Mouse (Mus musculus) ES-E14 (cell line): ENCODE data around the gene Pak6.

Source experiments
- CHD2 ChIP-seq: IDR thresholded peaks from 2 replicates; pipeline ENCODE4 v1.6.1; 2014; ENCODE audit warnings: mild to moderate bottlenecking, low read depth, low read length, inconsistent platforms
- MAFK ChIP-seq: IDR thresholded peaks from 2 replicates; pipeline ENCODE4 v1.6.1; 2014; ENCODE audit warnings: mild to moderate bottlenecking, low read depth, low read length, inconsistent platforms; ENCODE audit not compliant: insufficient read depth
- ZC3H11A ChIP-seq: IDR thresholded peaks from 2 replicates; pipeline ENCODE4 v1.6.1; 2012; ENCODE audit warnings: low read depth, mild to moderate bottlenecking, inconsistent platforms, low read length, borderline replicate concordance
- ZNF384 ChIP-seq: IDR thresholded peaks from 2 replicates; pipeline ENCODE4 v1.6.1; 2012; ENCODE audit warnings: low read depth, low read length, inconsistent platforms

DNA sequence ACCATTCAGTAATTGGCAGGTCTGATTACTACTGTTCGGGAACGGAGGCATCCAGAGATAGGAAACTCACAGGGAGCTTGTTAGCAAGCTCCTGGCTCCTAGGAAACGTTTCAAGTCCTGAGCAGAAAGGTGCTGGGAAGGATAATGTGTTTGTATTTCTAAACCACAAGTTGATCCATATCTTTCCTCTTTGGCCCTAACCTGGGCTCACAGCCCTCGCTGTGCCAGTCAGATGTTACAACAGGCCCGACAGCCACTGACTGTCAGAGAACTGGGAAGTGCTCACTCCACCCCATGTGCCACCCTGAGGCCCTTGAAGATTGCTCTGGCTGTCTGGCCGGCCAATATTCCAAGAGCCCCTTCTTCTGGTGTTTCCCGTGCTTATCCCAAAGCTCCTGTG lies 11.4 kb downstream of the Pak6 start:
- no peak for TF ChIP-seq ZNF384
- TF ChIP-seq ZC3H11A, result no peak
- TF ChIP-seq CHD2, result no peak
- no peak for TF ChIP-seq MAFK
